Mouse (Mus musculus): Measurements from ENCODE around the gene Rbm15b. TPM values are rescaled to one million over a fixed set of nuclear protein-coding genes. Genes with fewer than 3 reads are reported as not detected.

The Rbm15b gene
- total and polyA plus RNA-seq, 3 experiments: 3.9 to 14.3 (median 11.7) TPM

- 75% methylated on average over 3 of the region's 3 CpGs for WGBS
- TF ChIP-seq POLR2A (IDR thresholded peaks at IDR 0.05; ENCODE audit: insufficient read depth, low read depth, low read length) (no peak), CTCF (IDR thresholded peaks at IDR 0.05) (no peak), EP300 (IDR thresholded peaks at IDR 0.05; ENCODE audit: insufficient read depth, low read depth, low read length) (no peak)
- H3K79me2 ChIP-seq (replicated peaks; ENCODE audit: control insufficient read depth, insufficient read depth, low read length): 0 out of 2 replicates have a peak, but pooled peaks cover 2% of the 10 kb centered on the region
- peaks cover 11% of the 10 kb centered on the region for H3K4me1 ChIP-seq (ENCODE audit: control insufficient read depth, insufficient read depth, low read length)
- no peak overlapping the region for H3K9ac ChIP-seq (ENCODE audit: low read depth, low read length)
- H3K27ac ChIP-seq: no peak overlapping the region
- no peaks in the 10 kb centered on the region for H3K27me3 ChIP-seq (ENCODE audit: control insufficient read depth, insufficient read depth, low read length)
- intact Hi-C loops (cut with DNase I): no loop called here
- H3K36me3 ChIP-seq (ENCODE audit: control insufficient read depth, insufficient read depth, low read length): peaks cover 3% of the 10 kb centered on the region; the same call in 1 of the 2 replicates
- DNase-seq: no peak
- H3K4me3 ChIP-seq: no peak overlapping the region
These were observed 4.1 kb downstream of the Rbm15b start for GRCm38 (mm10) chr9:106883085-106883484.

GRCm38 (mm10) chr9:106882176-106882575, 5.1 kb downstream of the Rbm15b start:
- intact Hi-C loops (cut with DNase I): no loop called here
- H3K27ac ChIP-seq: no peak overlapping the region
- H3K36me3 ChIP-seq (ENCODE audit: control insufficient read depth, insufficient read depth, low read length): peaks cover 3% of the 10 kb centered on the region; the same call in 1 of the 2 replicates
- 72% methylated on average over 4 of the region's 4 CpGs for WGBS
- H3K4me3 ChIP-seq: no peak overlapping the region
- H3K9ac ChIP-seq (ENCODE audit: low read depth, low read length): no peak overlapping the region
- 0 out of 2 replicates have a peak, but pooled peaks cover 2% of the 10 kb centered on the region for H3K79me2 ChIP-seq (replicated peaks; ENCODE audit: control insufficient read depth, insufficient read depth, low read length)
- TF ChIP-seq EP300 (IDR thresholded peaks at IDR 0.05; ENCODE audit: insufficient read depth, low read depth, low read length): no peak
- TF ChIP-seq CTCF (IDR thresholded peaks at IDR 0.05): no peak
- TF ChIP-seq POLR2A (IDR thresholded peaks at IDR 0.05; ENCODE audit: insufficient read depth, low read depth, low read length): no peak
- H3K27me3 ChIP-seq (ENCODE audit: control insufficient read depth, insufficient read depth, low read length): no peaks in the 10 kb centered on the region
- DNase-seq: no peak
- peaks cover 9% of the 10 kb centered on the region for H3K4me1 ChIP-seq (ENCODE audit: control insufficient read depth, insufficient read depth, low read length)

GRCm38 (mm10) chr9:106881071-106881755, 6.0 kb downstream of the Rbm15b start:
- Histone ChIP-seq H3K27me3 (ENCODE audit: control insufficient read depth, insufficient read depth, low read length) (no peaks in the 10 kb centered on the region), H3K4me1 (ENCODE audit: control insufficient read depth, insufficient read depth, low read length) (peaks cover 9% of the 10 kb centered on the region), H3K36me3 (ENCODE audit: control insufficient read depth, insufficient read depth, low read length) (peaks cover 3% of the 10 kb centered on the region; the same call in 1 of the 2 replicates), H3K27ac (no peak overlapping the region), H3K79me2 (replicated peaks; ENCODE audit: control insufficient read depth, insufficient read depth, low read length) (0 out of 2 replicates have a peak, but pooled peaks cover 2% of the 10 kb centered on the region), H3K4me3 (no peak overlapping the region), H3K9ac (ENCODE audit: low read depth, low read length) (no peak overlapping the region)
- intact Hi-C loops (cut with DNase I): no loop called here
- WGBS: 49% methylated on average over 4 of the region's 4 CpGs
- no peak for DNase-seq
- TF ChIP-seq POLR2A (IDR thresholded peaks at IDR 0.05; ENCODE audit: insufficient read depth, low read depth, low read length) (no peak), CTCF (IDR thresholded peaks at IDR 0.05) (no peak), EP300 (IDR thresholded peaks at IDR 0.05; ENCODE audit: insufficient read depth, low read depth, low read length) (no peak)

- no peaks in the 10 kb centered on the region for H3K27me3 ChIP-seq (ENCODE audit: control insufficient read depth, insufficient read depth, low read length)
- no peak overlapping the region for H3K9ac ChIP-seq (ENCODE audit: low read depth, low read length)
- intact Hi-C loops (cut with DNase I): no loop called here
- H3K36me3 ChIP-seq (ENCODE audit: control insufficient read depth, insufficient read depth, low read length): peaks cover 3% of the 10 kb centered on the region; the same call in 1 of the 2 replicates
- H3K79me2 ChIP-seq (replicated peaks; ENCODE audit: control insufficient read depth, insufficient read depth, low read length): 0 out of 2 replicates have a peak, but pooled peaks cover 2% of the 10 kb centered on the region
- TF ChIP-seq POLR2A (IDR thresholded peaks at IDR 0.05; ENCODE audit: insufficient read depth, low read depth, low read length): no peak
- no peak overlapping the region for H3K27ac ChIP-seq
- WGBS: 43% methylated on average over 4 of the region's 4 CpGs
- peaks cover 2% of the 10 kb centered on the region; the same call in 1 of the 2 replicates for H3K4me1 ChIP-seq (ENCODE audit: control insufficient read depth, insufficient read depth, low read length)
- no peak overlapping the region for H3K4me3 ChIP-seq
- no peak for DNase-seq
These were observed 7.8 kb downstream of the Rbm15b start for GRCm38 (mm10) chr9:106879471-106879870.

- 76% methylated on average over 3 of the region's 3 CpGs for WGBS
- Histone ChIP-seq H3K27ac (no peak overlapping the region), H3K36me3 (ENCODE audit: control insufficient read depth, insufficient read depth, low read length) (no peaks in the 10 kb centered on the region), H3K4me3 (no peak overlapping the region), H3K27me3 (ENCODE audit: control insufficient read depth, insufficient read depth, low read length) (no peaks in the 10 kb centered on the region), H3K4me1 (ENCODE audit: control insufficient read depth, insufficient read depth, low read length) (no peaks in the 10 kb centered on the region), H3K79me2 (replicated peaks; ENCODE audit: control insufficient read depth, insufficient read depth, low read length) (no peaks in the 10 kb centered on the region), H3K9ac (ENCODE audit: low read depth, low read length) (no peak overlapping the region)
- intact Hi-C loops (cut with DNase I): no loop called here
- no peak for DNase-seq
- TF ChIP-seq EP300 (IDR thresholded peaks at IDR 0.05; ENCODE audit: insufficient read depth, low read depth, low read length) (no peak), POLR2A (IDR thresholded peaks at IDR 0.05; ENCODE audit: insufficient read depth, low read depth, low read length) (no peak), CTCF (IDR thresholded peaks at IDR 0.05) (no peak)
These were observed 10.6 kb downstream of the Rbm15b start for GRCm38 (mm10) chr9:106876666-106877065.

- 84% methylated on average over 5 of the region's 5 CpGs for WGBS
- intact Hi-C loops (cut with DNase I): no loop called here
- Histone ChIP-seq H3K27me3 (ENCODE audit: control insufficient read depth, insufficient read depth, low read length) (no peaks in the 10 kb centered on the region), H3K79me2 (replicated peaks; ENCODE audit: control insufficient read depth, insufficient read depth, low read length) (no peaks in the 10 kb centered on the region), H3K27ac (no peak overlapping the region), H3K4me3 (no peak overlapping the region), H3K4me1 (ENCODE audit: control insufficient read depth, insufficient read depth, low read length) (no peaks in the 10 kb centered on the region), H3K36me3 (ENCODE audit: control insufficient read depth, insufficient read depth, low read length) (no peaks in the 10 kb centered on the region), H3K9ac (ENCODE audit: low read depth, low read length) (no peak overlapping the region)
- no peak for TF ChIP-seq CTCF (IDR thresholded peaks at IDR 0.05)
- TF ChIP-seq POLR2A (IDR thresholded peaks at IDR 0.05; ENCODE audit: insufficient read depth, low read depth, low read length): no peak
- TF ChIP-seq EP300 (IDR thresholded peaks at IDR 0.05; ENCODE audit: insufficient read depth, low read depth, low read length): no peak
- no peak for DNase-seq
These were observed 13.0 kb downstream of the Rbm15b start for GRCm38 (mm10) chr9:106874216-106874615.

Measured in heart, adult 2 months (tissue).